Comparison of ENCODE assay signal across 23 mouse cellular contexts in genomic region chr13:51488945-51489344, GRCm38 (mm10).
DNase-seq lines count a peak whose midpoint lies in the region; ATAC-seq and TF ChIP-seq lines count a peak whose summit lies in the region.
"Had no signal": no experiment of that assay in that cellular context is flagged by ENCODE, and none has a peak within 500 bp of the region (broad histone marks: within the 10 kb centered on the region; RNA-seq: fewer than 3 reads in every experiment).

No protein-coding gene starts in this region.

- intact Hi-C loops in heart, postnatal 14 days (cut with DNase I): no loop called here

- TF ChIP-seq CTCF in lung, embryonic 14.5 days (IDR thresholded peaks at IDR 0.05; ENCODE audit: low read depth): no peak
- no peak for TF ChIP-seq CTCF in lung, adult 2 months (IDR thresholded peaks at IDR 0.05; ENCODE audit: insufficient read depth, low read length)

- TF ChIP-seq POLR2A in lung, adult 2 months (IDR thresholded peaks at IDR 0.05; ENCODE audit: borderline replicate concordance, extremely low read depth, low read depth, low read length): no peak

- H3K9ac ChIP-seq in lung, embryonic 14.5 days: no peak overlapping the region
- no peak overlapping the region for H3K9ac ChIP-seq in hindbrain, embryonic 14.5 days
- H3K9ac ChIP-seq: liver, embryonic 15.5 days; stomach, embryonic 15.5 days had no signal

- no peak for ATAC-seq in lung, embryonic 14.5 days (ENCODE audit: insufficient read depth)
- no peak for ATAC-seq in hindbrain, embryonic 14.5 days (ENCODE audit: low FRiP score)
- ATAC-seq: hindbrain, postnatal 0 days; midbrain, embryonic 16.5 days had no signal

- no peak overlapping the region for H3K4me3 ChIP-seq in heart, embryonic 10.5 days
- H3K4me3 ChIP-seq in lung, embryonic 14.5 days (ENCODE audit: low read depth, low read length): no peak overlapping the region
- no peak overlapping the region for H3K4me3 ChIP-seq in lung, adult 2 months (replicated peaks; ENCODE audit: extremely low read depth, low read depth, low read length)
- no peak overlapping the region for H3K4me3 ChIP-seq in hindbrain, embryonic 14.5 days (replicated peaks; ENCODE audit: low read length)
- H3K4me3 ChIP-seq: hindbrain, embryonic 10.5 days; liver, embryonic 15.5 days; midbrain, embryonic 10.5 days; stomach, embryonic 15.5 days had no signal

- WGBS in heart, embryonic 10.5 days: 75% methylated on average over 3 of the region's 3 CpGs
- 62% methylated on average over 3 of the region's 3 CpGs for WGBS in lung, embryonic 14.5 days
- WGBS in lung, adult 2 months: 63% methylated on average over 3 of the region's 3 CpGs
- WGBS in hindbrain, embryonic 14.5 days: 82% methylated on average over 3 of the region's 3 CpGs

- DNase-seq in heart, embryonic 10.5 days (ENCODE audit: low spot score): peak; percentile 64
- DNase-seq in heart, postnatal 14 days: no peak
- DNase-seq in lung, embryonic 14.5 days: peak; percentile 44
- DNase-seq in lung, adult 2 months: no peak
- DNase-seq in ZHBTc4 (ENCODE audit: low read depth, low spot score): peak; percentile 30
- DNase-seq in ovary, postnatal 10 days (ENCODE audit: low spot score): no peak
- no peak for DNase-seq in hindbrain, embryonic 14.5 days (ENCODE audit: low spot score)
- DNase-seq: adrenal gland, adult 2 months; cerebellum, adult 18-20 months; cerebellum, postnatal 14 days; kidney, adult 11 months; kidney, postnatal 14 days; liver; lung, postnatal 10 days; thymus, adult 18-20 months; thymus, postnatal 4 days had no signal

- no peaks in the 10 kb centered on the region for H3K27me3 ChIP-seq in heart, embryonic 10.5 days (ENCODE audit: insufficient read depth, poor library complexity, severe bottlenecking)
- H3K27me3 ChIP-seq in lung, embryonic 14.5 days (ENCODE audit: insufficient read depth, low read length): no peaks in the 10 kb centered on the region
- H3K27me3 ChIP-seq in hindbrain, embryonic 14.5 days (ENCODE audit: control insufficient read depth, insufficient read depth, low read length): no peaks in the 10 kb centered on the region
- H3K27me3 ChIP-seq: liver, embryonic 15.5 days; stomach, embryonic 15.5 days had no signal

- no peaks in the 10 kb centered on the region for H3K9me3 ChIP-seq in heart, embryonic 10.5 days
- H3K9me3 ChIP-seq in lung, embryonic 14.5 days (ENCODE audit: low read depth, low read length): no peaks in the 10 kb centered on the region
- H3K9me3 ChIP-seq in hindbrain, embryonic 14.5 days (ENCODE audit: control insufficient read depth, low read length): no peaks in the 10 kb centered on the region
- H3K9me3 ChIP-seq: hindbrain, embryonic 10.5 days; liver, embryonic 15.5 days; midbrain, embryonic 10.5 days; stomach, embryonic 15.5 days had no signal

- no peak overlapping the region for H3K27ac ChIP-seq in heart, embryonic 10.5 days
- H3K27ac ChIP-seq in lung, embryonic 14.5 days (ENCODE audit: low read depth): no peak overlapping the region
- H3K27ac ChIP-seq in hindbrain, embryonic 14.5 days: no peak overlapping the region
- H3K27ac ChIP-seq: hindbrain, embryonic 10.5 days; hindbrain, postnatal 0 days; liver, embryonic 15.5 days; midbrain, embryonic 10.5 days; stomach, embryonic 15.5 days had no signal

- H3K36me3 ChIP-seq in heart, embryonic 10.5 days: no peaks in the 10 kb centered on the region
- no peaks in the 10 kb centered on the region for H3K36me3 ChIP-seq in lung, embryonic 14.5 days (ENCODE audit: insufficient read depth)
- no peaks in the 10 kb centered on the region for H3K36me3 ChIP-seq in hindbrain, embryonic 14.5 days (replicated peaks; ENCODE audit: control insufficient read depth, insufficient read depth)
- H3K36me3 ChIP-seq: hindbrain, embryonic 10.5 days; liver, embryonic 15.5 days; midbrain, embryonic 10.5 days; stomach, embryonic 15.5 days had no signal

- H3K4me1 ChIP-seq in heart, embryonic 10.5 days: no peaks in the 10 kb centered on the region
- H3K4me1 ChIP-seq in lung, embryonic 14.5 days (ENCODE audit: insufficient read depth): no peaks in the 10 kb centered on the region
- no peaks in the 10 kb centered on the region for H3K4me1 ChIP-seq in lung, adult 2 months (ENCODE audit: control insufficient read depth, insufficient read depth, low read length)
- H3K4me1 ChIP-seq in hindbrain, embryonic 14.5 days (replicated peaks; ENCODE audit: control insufficient read depth, insufficient read depth, low read length): no peaks in the 10 kb centered on the region
- H3K4me1 ChIP-seq: hindbrain, embryonic 10.5 days; liver, embryonic 15.5 days; midbrain, embryonic 10.5 days; stomach, embryonic 15.5 days had no signal

- no peak overlapping the region for H3K4me2 ChIP-seq in lung, embryonic 14.5 days
- no peak overlapping the region for H3K4me2 ChIP-seq in hindbrain, embryonic 14.5 days (replicated peaks)
- H3K4me2 ChIP-seq: heart, embryonic 11.5 days; liver, embryonic 15.5 days; stomach, embryonic 15.5 days had no signal

Comparison
In these comparisons a context has a peak if more than half of its experiments do, and no peak if none do; other contexts are left out.
1. DNase-seq: peak in heart, embryonic 10.5 days (single experiment), lung, embryonic 14.5 days (single experiment) and ZHBTc4 (single experiment); none in heart, postnatal 14 days (0 of 2), lung, adult 2 months (single experiment), ovary, postnatal 10 days (single experiment) and hindbrain, embryonic 14.5 days (single experiment).